Mouse (Mus musculus) ovary, postnatal 10 days (tissue): Measurements from ENCODE around the gene Oas2.

Experiments used
- DNase-seq: peaks from one replicate; pipeline ENCODE4 v3.0.0; 2022; ENCODE audit warnings: low spot score

Oas2 gene

GRCm38 (mm10) chr5:120729319-120729718 is 20.3 kb downstream of the Oas2 start:
- no peak for DNase-seq

DNA sequence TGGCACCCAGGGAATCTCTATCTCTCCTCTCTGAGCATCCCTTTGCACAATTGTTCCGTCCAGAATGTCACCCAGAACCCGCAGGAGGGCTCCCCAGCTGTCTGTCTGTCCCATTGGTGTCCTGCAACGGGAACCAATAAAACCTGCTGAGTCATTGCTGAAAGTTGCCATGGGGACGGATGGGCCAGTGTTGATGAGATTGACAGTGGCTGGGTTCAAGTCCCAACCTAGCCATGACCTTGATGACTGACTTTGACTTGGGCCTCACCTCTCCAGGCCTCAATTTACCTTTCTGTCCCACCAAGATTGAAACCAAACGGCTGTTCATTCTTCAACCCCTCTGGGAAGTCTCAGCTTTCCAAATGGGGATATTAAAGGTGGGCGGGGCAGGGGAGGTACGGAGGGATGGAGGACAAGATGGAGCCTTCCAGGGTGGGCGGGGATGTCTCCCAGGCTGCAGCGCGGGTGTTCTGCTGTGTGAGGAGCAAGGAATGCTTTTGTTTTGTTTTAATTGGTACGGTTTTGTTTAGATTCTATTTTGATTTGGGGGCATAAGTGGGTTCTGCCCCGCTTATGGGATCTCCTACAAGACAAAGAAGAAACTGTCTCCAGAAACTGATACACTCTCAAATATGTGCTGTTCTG is 23.7 kb downstream of the Oas2 start:
- DNase-seq = no peak

GRCm38 (mm10) chr5:120721005-120721404 is 28.6 kb downstream of the Oas2 start:
- DNase-seq = no peak

DNA sequence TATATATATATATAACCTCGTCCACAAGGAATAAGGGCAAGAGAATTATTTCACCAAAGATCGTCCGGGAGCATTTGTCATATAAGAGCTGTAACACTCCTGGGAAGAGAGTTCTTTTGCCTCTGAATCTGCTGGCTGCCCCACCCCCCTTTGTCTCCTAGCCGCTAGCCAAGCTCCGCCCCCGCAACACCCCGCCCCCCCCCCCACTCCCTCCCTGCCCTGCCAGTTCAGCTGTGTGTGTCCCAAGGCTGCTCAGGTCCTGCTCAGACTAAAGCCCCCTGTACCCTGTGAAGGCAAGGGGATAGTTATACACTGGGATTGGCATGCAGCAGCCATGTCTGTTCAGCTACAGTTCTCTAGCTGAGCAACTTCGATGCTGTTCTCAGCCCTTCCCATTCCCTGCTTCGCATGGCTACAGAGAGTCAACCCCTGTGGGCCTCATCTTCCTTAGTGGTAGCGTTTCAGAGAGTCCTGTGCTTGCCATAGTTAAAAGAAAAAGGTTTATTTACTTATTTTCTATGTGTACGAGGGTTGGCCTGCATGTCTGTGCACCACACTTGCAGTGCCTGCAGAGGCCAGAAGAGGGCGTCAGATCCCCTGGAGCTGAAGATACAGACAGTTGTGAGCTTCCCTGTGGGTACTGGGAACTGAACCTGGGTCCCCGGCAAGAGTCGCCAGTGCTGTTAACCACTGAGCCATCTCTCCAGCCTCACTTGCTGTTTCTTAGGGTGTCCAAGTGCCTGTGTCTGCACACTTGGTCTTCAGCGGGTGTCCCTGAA is 30.9 kb downstream of the Oas2 start:
- no peak for DNase-seq

GRCm38 (mm10) chr5:120717136-120717535 is 32.5 kb downstream of the Oas2 start:
- DNase-seq = no peak

DNA sequence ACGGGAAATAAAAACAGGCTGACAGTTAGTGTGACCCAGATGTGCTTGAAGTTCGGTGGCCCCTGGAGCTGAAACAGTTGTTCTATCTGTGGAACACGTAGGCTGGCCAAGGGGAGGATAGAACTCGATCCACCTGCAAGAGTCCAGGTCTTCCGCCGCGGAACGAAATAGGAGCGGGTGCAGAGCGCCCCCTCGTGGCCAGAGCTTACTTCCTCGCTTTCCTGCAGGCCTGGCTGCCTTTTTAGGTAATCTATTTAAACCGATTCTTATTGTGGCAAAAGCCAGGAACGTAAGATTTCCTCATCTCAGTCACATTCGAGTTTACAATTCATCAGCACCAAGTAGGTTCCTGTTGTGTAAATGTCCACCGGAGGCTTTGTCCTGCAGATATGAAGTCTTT is 35.3 kb downstream of the Oas2 start:
- DNase-seq = peak; percentile 50

DNA sequence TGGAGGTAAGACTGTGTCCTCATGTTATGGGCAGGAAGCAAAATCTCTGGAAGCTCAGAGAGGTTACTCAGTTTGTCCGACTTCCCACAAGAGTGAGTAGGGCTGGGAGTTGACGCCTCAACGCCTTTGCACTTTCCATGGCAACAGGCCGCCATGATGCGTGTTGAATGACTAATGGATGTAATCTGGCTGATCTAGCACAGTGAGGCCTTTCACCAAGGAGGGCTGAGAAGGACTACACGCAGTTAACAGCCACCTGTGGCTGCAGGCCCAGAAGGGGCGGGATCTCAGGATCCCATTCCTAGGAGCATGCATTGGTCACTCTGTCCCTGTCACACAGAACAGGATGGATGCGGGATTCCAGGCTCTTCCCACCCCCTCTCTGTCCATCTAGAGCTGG is 36.9 kb downstream of the Oas2 start:
- DNase-seq = no peak

DNA sequence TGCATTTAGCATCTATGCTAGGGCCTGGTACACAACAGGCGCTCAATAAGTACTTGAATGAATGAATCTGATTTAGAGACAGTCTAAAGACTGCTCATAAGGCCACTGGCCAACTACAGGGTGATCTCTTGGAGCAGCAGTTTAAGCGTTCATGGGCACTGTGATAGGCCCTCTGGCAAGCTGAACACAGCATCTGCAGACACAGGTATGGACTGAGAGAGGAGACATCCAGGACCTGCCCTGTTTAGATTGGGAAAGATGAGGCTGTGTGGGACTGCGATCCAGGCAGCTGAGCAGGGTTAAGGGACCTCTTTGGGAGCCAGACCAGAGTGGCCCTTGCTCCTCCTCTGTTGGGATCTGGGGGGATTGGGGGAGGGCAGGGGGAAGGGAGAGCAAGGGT is 37.8 kb downstream of the Oas2 start, which contains the start of gene Dtx1:
TSS of gene Dtx1 (minus strand) at position 101 of the 400 bp plus-strand sequence.
- DNase-seq = no peak

- DNase-seq = no peak
Measured at GRCm38 (mm10) chr5:120711416-120711815, 38.2 kb downstream of the Oas2 start.

DNA sequence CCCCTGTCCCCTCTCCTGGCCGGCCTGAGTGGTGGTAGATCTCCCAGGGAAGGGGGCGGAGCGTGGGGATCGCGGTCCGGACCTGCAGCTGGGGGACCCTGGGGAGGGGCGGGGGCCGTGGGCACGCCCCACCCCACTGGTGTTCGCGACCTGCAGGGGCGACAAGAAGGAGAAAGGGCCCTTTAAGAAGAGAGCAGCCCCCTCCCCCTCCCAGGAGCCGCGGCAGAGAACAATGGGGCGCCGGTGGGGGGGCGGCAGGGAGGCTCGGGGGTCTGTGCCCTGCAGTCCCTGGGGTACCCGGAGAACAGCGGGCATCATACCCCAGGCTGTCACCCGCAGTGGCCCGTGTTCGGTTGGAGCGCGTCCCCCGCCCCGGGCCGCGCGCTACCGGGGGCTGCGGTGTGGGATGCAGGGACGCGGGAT is 38.8 kb downstream of the Oas2 start:
- DNase-seq = no peak

GRCm38 (mm10) chr5:120710161-120710825 is 39.4 kb downstream of the Oas2 start:
- DNase-seq = no peak

DNA sequence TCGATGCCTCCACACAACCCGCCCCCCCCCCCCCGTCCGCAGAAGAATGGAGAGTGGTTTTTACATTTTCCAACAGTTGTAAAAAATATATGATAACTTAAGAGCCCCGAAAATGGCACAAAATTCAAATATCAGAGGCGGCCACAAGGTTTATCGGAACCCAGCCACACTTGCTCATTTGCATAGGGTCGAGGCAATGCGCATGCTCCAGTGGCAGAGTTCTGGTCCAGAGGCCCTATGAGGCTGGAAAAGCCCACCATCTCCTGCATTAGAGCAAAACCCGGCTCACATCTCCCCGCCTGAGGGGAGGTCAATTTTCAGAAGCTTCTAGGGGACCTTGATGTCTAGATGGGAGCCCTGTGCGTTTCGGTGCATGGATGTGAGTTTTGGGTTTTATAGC is 42.7 kb downstream of the Oas2 start:
- no peak for DNase-seq

DNA sequence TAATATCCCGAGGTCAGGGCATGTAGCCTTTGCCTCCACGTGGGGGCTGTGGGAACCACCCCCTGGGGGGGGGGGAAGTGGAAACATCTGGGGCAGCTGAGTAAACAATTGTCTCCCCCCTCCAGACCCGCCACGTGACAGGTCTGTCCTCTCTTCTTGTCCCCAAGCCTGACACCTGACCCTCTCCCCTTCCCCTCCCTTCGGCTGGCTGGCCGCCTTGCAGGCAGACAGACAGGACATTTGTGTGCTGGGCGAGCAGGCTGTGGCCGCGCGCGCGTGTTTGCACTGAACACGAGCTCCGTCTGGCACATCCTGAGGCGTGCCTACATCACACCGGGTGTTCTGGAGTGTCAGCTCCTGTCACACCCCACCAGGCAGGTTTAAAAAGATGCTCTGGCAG is 43.1 kb downstream of the Oas2 start:
- DNase-seq = no peak

GRCm38 (mm10) chr5:120704421-120704820 is 45.2 kb downstream of the Oas2 start:
- DNase-seq = no peak

DNA sequence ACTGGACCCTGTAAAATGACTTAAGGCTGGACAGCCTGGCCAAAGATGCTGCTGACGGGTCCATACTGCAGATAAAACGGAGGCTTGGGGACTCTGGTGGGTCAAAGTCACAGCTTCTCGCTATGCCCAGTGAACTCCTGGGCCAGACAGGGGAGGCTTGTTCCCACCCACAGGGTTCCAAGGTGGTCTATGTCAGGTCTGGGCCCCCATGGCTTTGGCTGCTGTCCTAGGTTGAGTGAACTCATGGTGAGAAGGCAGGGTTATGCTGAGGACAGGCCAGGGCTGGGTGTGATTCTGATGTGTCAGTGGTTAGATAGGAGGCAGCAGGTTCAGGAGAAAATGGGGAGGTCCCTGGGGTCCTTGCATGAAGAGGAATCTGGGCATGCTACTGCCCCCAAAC is 46.0 kb downstream of the Oas2 start:
- no peak for DNase-seq

DNA sequence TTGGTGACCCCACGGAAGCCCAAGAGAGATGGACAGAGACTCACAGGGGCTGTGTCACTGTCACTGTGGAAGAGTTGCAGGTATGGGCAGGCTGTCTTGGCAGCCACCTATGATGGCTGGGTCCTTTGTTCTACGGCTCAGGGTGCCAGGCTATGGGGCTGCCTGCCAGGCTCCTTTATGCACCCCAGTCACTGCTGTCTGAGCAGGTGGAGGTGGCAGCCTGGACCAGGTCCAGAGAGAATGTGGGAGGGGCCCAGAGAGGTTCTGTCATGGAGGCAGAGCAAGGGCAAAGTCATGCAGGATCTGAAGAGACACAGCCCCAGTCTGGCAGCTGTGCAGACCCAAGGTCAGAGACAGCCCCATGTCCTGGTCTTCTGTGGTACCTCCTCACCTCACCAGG is 46.7 kb downstream of the Oas2 start:
- DNase-seq = no peak

- DNase-seq = no peak
Measured at GRCm38 (mm10) chr5:120702421-120702820, 47.2 kb downstream of the Oas2 start.

- no peak for DNase-seq
Measured at GRCm38 (mm10) chr5:120700996-120701790, 48.5 kb downstream of the Oas2 start.

GRCm38 (mm10) chr5:120698801-120699391 is 50.8 kb downstream of the Oas2 start:
- no peak for DNase-seq

DNA sequence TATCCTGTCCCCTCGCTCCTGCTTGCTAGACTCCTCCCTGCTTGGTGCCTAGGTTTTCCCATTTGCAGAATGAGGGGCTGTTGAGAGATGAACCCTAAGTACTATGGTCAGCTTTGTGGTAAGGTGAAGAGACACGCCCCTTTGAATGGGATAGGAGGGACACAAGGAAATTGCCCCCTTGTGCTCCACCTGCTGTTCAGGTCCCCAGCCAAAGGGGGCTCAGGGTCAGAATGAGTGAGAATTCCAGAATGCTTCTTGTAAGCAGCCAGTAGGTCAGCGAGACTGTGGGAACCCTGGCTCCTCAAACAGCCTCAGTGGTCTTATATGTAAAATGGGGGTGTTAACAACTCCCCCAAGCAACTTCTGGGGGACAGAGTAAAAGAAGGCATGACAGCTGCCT is 51.5 kb downstream of the Oas2 start:
- no peak for DNase-seq

DNA sequence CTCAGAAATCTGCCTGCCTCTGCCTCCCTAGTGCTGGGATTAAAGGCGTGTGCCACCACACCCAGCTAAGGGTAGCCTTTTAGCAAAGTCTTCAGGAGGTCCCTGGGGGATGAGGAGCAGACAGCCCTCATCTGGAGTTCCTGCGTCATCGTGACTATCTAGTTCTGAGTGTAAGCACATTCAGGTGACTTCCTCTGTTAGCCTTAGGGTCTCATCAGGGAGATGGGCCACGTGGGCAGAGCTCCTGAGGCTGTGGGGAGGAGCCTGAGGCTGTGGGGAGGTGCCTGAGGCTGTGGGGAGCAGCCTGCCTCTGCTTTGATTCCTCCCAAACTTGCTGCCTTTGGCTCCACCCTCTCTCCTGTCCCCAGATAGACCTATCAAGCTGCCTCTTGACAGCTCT is 52.8 kb downstream of the Oas2 start:
- no peak for DNase-seq
